Mouse (Mus musculus) hindbrain, embryonic 15.5 days (tissue): ENCODE measurements around the gene Stk32c. TPM values are rescaled to one million over a fixed set of nuclear protein-coding genes. Genes with fewer than 3 reads are reported as not detected.

Experiments
- polyA plus RNA-seq: library from polyadenylated mRNA; unstranded; fragments of >200 nt; fragmentation: Nextera tagmentation; extraction: Ambion mirVana; gene quantifications from 2 replicates; pipeline ENCODE4 v1.2.1, GENCODE M21; 2015

The Stk32c gene
- polyA plus RNA-seq, 1 experiment from 2014 or later = 3.3 TPM

Other genes with a start within 250 kb of the Stk32c start
- gene Dpysl4, start 127.3 kb downstream of the Stk32c start, polyA plus RNA-seq = 183 and 192 TPM in 2 replicates
- 3.9 and 8.0 TPM in 2 replicates for gene Lrrc27, start 319 bp downstream of the Stk32c start, polyA plus RNA-seq
- gene Pwwp2b, start 35.2 kb upstream of the Stk32c start, polyA plus RNA-seq = 5.8 and 6.3 TPM in 2 replicates
- gene Inpp5a, start 175.8 kb upstream of the Stk32c start, polyA plus RNA-seq = 21.1 and 24.6 TPM in 2 replicates